Mouse (Mus musculus) cerebellum, postnatal 10 days (tissue): ENCODE data around the gene Gm8068.
"Not testable (repeated sequence)": the region's sequence is repeated elsewhere in the genome, so short reads cannot be mapped to it uniquely, and the experiment has no call there.

Experiments used
- DNase-seq, 2 experiments: peaks; one replicate each; pipeline ENCODE4 v3.0.0; 2021; ENCODE audit warnings: mixed read lengths in 2 of 2

Gene Gm8068

GRCm38 (mm10) chr14:41701785-41702184 lies at the start of gene Gm8068:
Gene Gm8068, minus strand, starts transcription at chr14:41701885.
- DNase-seq = not testable (repeated sequence)

GRCm38 (mm10) chr14:41750514-41750913 lies 48.8 kb upstream of the Gm8068 start, which contains the start of gene Gm7929:
Gene Gm7929, minus strand, starts transcription at chr14:41750614.
- not testable (repeated sequence) for DNase-seq

GRCm38 (mm10) chr14:41723437-41723836 lies 21.8 kb upstream of the Gm8068 start:
- not testable (repeated sequence) for DNase-seq

DNA sequence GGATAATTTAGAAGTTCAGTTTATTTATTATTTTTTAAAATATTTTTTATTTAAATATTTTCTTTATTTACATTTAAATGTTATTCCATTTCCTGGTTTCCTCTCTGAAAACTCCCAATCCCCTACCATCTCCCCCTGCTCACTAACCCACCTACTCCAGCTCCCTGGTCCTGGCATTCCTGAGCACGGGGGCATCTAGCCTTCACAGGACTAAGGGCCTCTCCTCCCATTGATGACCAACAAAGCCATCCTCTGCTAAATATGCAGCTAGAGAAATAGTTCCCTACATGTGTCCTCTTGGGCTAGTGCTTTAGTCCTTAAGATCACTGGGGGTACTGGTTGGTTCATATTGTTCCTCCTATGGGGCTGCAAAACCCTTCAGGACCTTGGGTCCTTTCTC lies 15.5 kb upstream of the Gm8068 start:
- DNase-seq = not testable (repeated sequence)

GRCm38 (mm10) chr14:41648176-41648575 lies 53.5 kb downstream of the Gm8068 start:
- not testable (repeated sequence) for DNase-seq
